Mouse (Mus musculus): ENCODE results near the gene Olfr1283. TPM values are rescaled to one million over a fixed set of nuclear protein-coding genes. Genes with fewer than 3 reads are reported as not detected.
"Not testable (repeated sequence)": the region's sequence is repeated elsewhere in the genome, so short reads cannot be mapped to it uniquely, and the experiment has no call there.

Gene Olfr1283
- polyA plus RNA-seq (2015; fragmentation: Nextera tagmentation; extraction: Ambion mirVana), result not detected in 2 replicates

- no peaks in the 10 kb centered on the region for H3K9me3 ChIP-seq
- H3K27ac ChIP-seq (replicated peaks), result no peak within 1 kb of the TSS
- no peaks in the 10 kb centered on the region for H3K4me1 ChIP-seq
- H3K9ac ChIP-seq, result no peak within 1 kb of the TSS
- no peaks in the 10 kb centered on the region for H3K36me3 ChIP-seq
- H3K4me2 ChIP-seq, result no peak within 1 kb of the TSS
- H3K27me3 ChIP-seq (replicated peaks), result no peaks in the 10 kb centered on the region
- WGBS, result 50% methylated on average over 2 of the region's 2 CpGs
- no peak for ATAC-seq (ENCODE audit: extremely low read depth, insufficient number of reproducible peaks, low FRiP score, low TSS enrichment)
- no peak within 1 kb of the TSS for H3K4me3 ChIP-seq
Observed at GRCm38 (mm10) chr2:111366490-111366889, at the start of gene Olfr1283. Gene Olfr1283 (plus strand): TSS chr2:111366790.

GRCm38 (mm10) chr2:111326220-111326619 lies 40.4 kb upstream of the Olfr1283 start, which contains the start of gene Olfr1281:
Gene Olfr1281 (plus strand): TSS chr2:111326520.
- Histone ChIP-seq H3K27me3 (replicated peaks) (no peaks in the 10 kb centered on the region), H3K36me3 (no peaks in the 10 kb centered on the region), H3K4me2 (no peak within 1 kb of the TSS), H3K9ac (no peak within 1 kb of the TSS), H3K4me3 (no peak within 1 kb of the TSS), H3K4me1 (no peaks in the 10 kb centered on the region), H3K9me3 (no peaks in the 10 kb centered on the region), H3K27ac (replicated peaks) (no peak within 1 kb of the TSS)
- no peak for ATAC-seq (ENCODE audit: extremely low read depth, insufficient number of reproducible peaks, low FRiP score, low TSS enrichment)
- WGBS, result 59% methylated on average over 2 of the region's 2 CpGs

- ATAC-seq (ENCODE audit: extremely low read depth, insufficient number of reproducible peaks, low FRiP score, low TSS enrichment); H3K36me3 ChIP-seq: not testable (repeated sequence)
- WGBS, result 76% methylated on average over 5 of the region's 5 CpGs
Observed at GRCm38 (mm10) chr2:111333721-111334120, 32.9 kb upstream of the Olfr1283 start.

DNA sequence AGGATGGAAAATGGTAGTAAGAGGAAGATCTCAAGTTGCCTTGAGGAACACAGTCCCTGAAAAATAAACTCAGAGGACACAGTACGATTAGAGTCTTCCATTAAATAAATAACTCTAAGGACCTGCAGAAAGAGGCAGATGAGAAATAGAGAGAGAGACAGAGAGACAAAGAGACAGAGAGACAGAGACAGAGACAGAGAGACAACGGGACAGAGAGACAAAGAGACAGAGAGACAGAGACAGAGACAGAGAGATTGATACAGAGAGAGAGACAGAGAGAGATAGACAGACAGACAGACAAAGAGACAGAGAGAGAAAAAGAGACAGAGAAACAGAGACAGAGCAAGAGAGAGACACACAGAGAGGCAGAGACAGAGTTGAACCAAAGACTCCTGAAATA lies 30.6 kb upstream of the Olfr1283 start, which contains the start of gene Olfr1282:
Olfr1282 (minus strand) TSS at position 101 of the 400 bp plus-strand sequence.
- no peak for ATAC-seq (ENCODE audit: extremely low read depth, insufficient number of reproducible peaks, low FRiP score, low TSS enrichment)
- Histone ChIP-seq H3K27ac (replicated peaks) (no peak within 1 kb of the TSS), H3K9me3 (no peaks in the 10 kb centered on the region; the same call in 1 of the 2 replicates), H3K27me3 (replicated peaks) (no peaks in the 10 kb centered on the region), H3K36me3 (no peaks in the 10 kb centered on the region), H3K4me1 (no peaks in the 10 kb centered on the region), H3K4me3 (no peak within 1 kb of the TSS), H3K9ac (no peak within 1 kb of the TSS), H3K4me2 (no peak within 1 kb of the TSS)
- WGBS, result 52% methylated on average over 2 of the region's 2 CpGs

More at GRCm38 (mm10) chr2:111333721-111334120, 32.9 kb upstream of the Olfr1283 start:
- not testable (repeated sequence) for H3K27ac ChIP-seq (replicated peaks); H3K27me3 ChIP-seq (replicated peaks); H3K4me2 ChIP-seq; H3K4me1 ChIP-seq; H3K4me3 ChIP-seq; H3K9ac ChIP-seq; H3K9me3 ChIP-seq

- H3K4me2 ChIP-seq, result no peak within 1 kb of the TSS
Observed at GRCm38 (mm10) chr2:111375222-111375621, 8.6 kb downstream of the Olfr1283 start, which contains the start of gene Olfr1284. Gene Olfr1284 (plus strand): TSS chr2:111375522.

More at GRCm38 (mm10) chr2:111375222-111375621, 8.6 kb downstream of the Olfr1283 start, which contains the start of gene Olfr1284:
- no peaks in the 10 kb centered on the region for H3K27me3 ChIP-seq (replicated peaks)
- H3K27ac ChIP-seq (replicated peaks), result no peak within 1 kb of the TSS
- H3K4me3 ChIP-seq, result no peak within 1 kb of the TSS
- 86% methylated on average over 1 of the region's 1 CpGs for WGBS
- H3K9me3 ChIP-seq, result peaks cover 4% of the 10 kb centered on the region; the same call in 1 of the 2 replicates
- no peak within 1 kb of the TSS for H3K9ac ChIP-seq
- no peaks in the 10 kb centered on the region for H3K36me3 ChIP-seq
- H3K4me1 ChIP-seq, result no peaks in the 10 kb centered on the region
- no peak for ATAC-seq (ENCODE audit: extremely low read depth, insufficient number of reproducible peaks, low FRiP score, low TSS enrichment)

Other genes with a start within 250 kb of the Olfr1283 start
- gene Gm15130, start 213.9 kb upstream of the Olfr1283 start, polyA plus RNA-seq (2015; fragmentation: Nextera tagmentation; extraction: Ambion mirVana), result not detected in 2 replicates
- not detected in 2 replicates for gene 4930430A15Rik, start 137.2 kb upstream of the Olfr1283 start, polyA plus RNA-seq (2015; fragmentation: Nextera tagmentation; extraction: Ambion mirVana)
- gene Olfr1275, start 131.5 kb upstream of the Olfr1283 start, polyA plus RNA-seq (2015; fragmentation: Nextera tagmentation; extraction: Ambion mirVana), result not detected in 2 replicates
- not detected in 2 replicates for gene Olfr1276, start 112.3 kb upstream of the Olfr1283 start, polyA plus RNA-seq (2015; fragmentation: Nextera tagmentation; extraction: Ambion mirVana)
- gene Olfr1277, start 92.7 kb upstream of the Olfr1283 start, polyA plus RNA-seq (2015; fragmentation: Nextera tagmentation; extraction: Ambion mirVana), result not detected in 2 replicates
- not detected in 2 replicates for gene Olfr1278, start 76.7 kb upstream of the Olfr1283 start, polyA plus RNA-seq (2015; fragmentation: Nextera tagmentation; extraction: Ambion mirVana)
- not detected in 2 replicates for gene Olfr1279, start 66.2 kb upstream of the Olfr1283 start, polyA plus RNA-seq (2015; fragmentation: Nextera tagmentation; extraction: Ambion mirVana)
- gene Olfr1280, start 52.8 kb upstream of the Olfr1283 start, polyA plus RNA-seq (2015; fragmentation: Nextera tagmentation; extraction: Ambion mirVana), result not detected in 2 replicates
- not detected in 2 replicates for gene Olfr1281, start 40.3 kb upstream of the Olfr1283 start, polyA plus RNA-seq (2015; fragmentation: Nextera tagmentation; extraction: Ambion mirVana)
- not detected in 2 replicates for gene Olfr1282, start 30.7 kb upstream of the Olfr1283 start, polyA plus RNA-seq (2015; fragmentation: Nextera tagmentation; extraction: Ambion mirVana)
- not detected in 2 replicates for gene Olfr1284, start 8.7 kb downstream of the Olfr1283 start, polyA plus RNA-seq (2015; fragmentation: Nextera tagmentation; extraction: Ambion mirVana)
- not detected in 2 replicates for gene Olfr1286, start 56.3 kb downstream of the Olfr1283 start, polyA plus RNA-seq (2015; fragmentation: Nextera tagmentation; extraction: Ambion mirVana)
- not detected in 2 replicates for gene Olfr1287, start 82.4 kb downstream of the Olfr1283 start, polyA plus RNA-seq (2015; fragmentation: Nextera tagmentation; extraction: Ambion mirVana)
- not detected in 2 replicates for gene Olfr1288, start 107.3 kb downstream of the Olfr1283 start, polyA plus RNA-seq (2015; fragmentation: Nextera tagmentation; extraction: Ambion mirVana)
- gene Olfr1289, start 114.0 kb downstream of the Olfr1283 start, polyA plus RNA-seq (2015; fragmentation: Nextera tagmentation; extraction: Ambion mirVana), result not detected in 2 replicates
- gene Olfr1290, start 127.0 kb downstream of the Olfr1283 start, polyA plus RNA-seq (2015; fragmentation: Nextera tagmentation; extraction: Ambion mirVana), result 0.17 TPM in 1 of 2 replicates, not detected in the other
- not detected in 2 replicates for gene Olfr1291-ps1, start 130.4 kb downstream of the Olfr1283 start, polyA plus RNA-seq (2015; fragmentation: Nextera tagmentation; extraction: Ambion mirVana)
- gene Olfr1293-ps, start 158.4 kb downstream of the Olfr1283 start, polyA plus RNA-seq (2015; fragmentation: Nextera tagmentation; extraction: Ambion mirVana), result not detected in 2 replicates
- not detected in 2 replicates for gene Olfr1294, start 173.5 kb downstream of the Olfr1283 start, polyA plus RNA-seq (2015; fragmentation: Nextera tagmentation; extraction: Ambion mirVana)
- not detected in 2 replicates for gene Olfr1295, start 202.9 kb downstream of the Olfr1283 start, polyA plus RNA-seq (2015; fragmentation: Nextera tagmentation; extraction: Ambion mirVana)